Mouse (Mus musculus) hindbrain, embryonic 11.5 days (tissue): ENCODE results near the gene Fthl17b. TPM values are rescaled to one million over a fixed set of nuclear protein-coding genes. Genes with fewer than 3 reads are reported as not detected.
"Not testable (repeated sequence)": the region's sequence is repeated elsewhere in the genome, so short reads cannot be mapped to it uniquely, and the experiment has no call there.

Source experiments
- ATAC-seq: fragments of 200-750 bp; cut with Nextera tagmentation; 2 replicates; pipeline ENCODE4 v1.8.0; 2017; ENCODE audit warnings: mild to moderate bottlenecking, moderate TSS enrichment, moderate library complexity; ENCODE audit not compliant: low FRiP score
- DNase-seq: peaks from one replicate; pipeline ENCODE4 v3.0.0-alpha.2; 2015; ENCODE audit warnings: low spot score
- H3K27ac ChIP-seq: fragments of 300-500 bp; sonication (generic); 2 replicates; pipeline ENCODE4 v1.5.1; 2014; ENCODE audit warnings: mild to moderate bottlenecking, low read depth, low read length
- H3K27me3 ChIP-seq: fragments of 300-500 bp; sonication (generic); 2 replicates; pipeline ENCODE4 v1.6.1; 2014; ENCODE audit warnings: mild to moderate bottlenecking, low read length, moderate library complexity, mixed read lengths; ENCODE audit not compliant: control insufficient read depth, insufficient read depth
- H3K36me3 ChIP-seq: fragments of 300-500 bp; sonication (generic); 2 replicates; pipeline ENCODE4 v1.6.1; 2014; ENCODE audit warnings: mild to moderate bottlenecking, low read length, moderate library complexity, mixed read lengths; ENCODE audit not compliant: control insufficient read depth, insufficient read depth
- H3K4me1 ChIP-seq: fragments of 300-500 bp; sonication (generic); replicated peaks from 2 replicates; pipeline ENCODE4 v1.6.1; 2014; ENCODE audit warnings: low read length, mixed read lengths; ENCODE audit not compliant: control insufficient read depth, insufficient read depth
- H3K4me2 ChIP-seq: fragments of 300-500 bp; sonication (generic); replicated peaks from 2 replicates; pipeline ENCODE4 v1.6.1; 2014; ENCODE audit warnings: mild to moderate bottlenecking, low read depth, low read length
- H3K4me3 ChIP-seq: fragments of 300-500 bp; sonication (generic); 2 replicates; pipeline ENCODE4 v1.5.1; 2014; ENCODE audit warnings: low read depth, low read length
- H3K9ac ChIP-seq: fragments of 300-500 bp; sonication (generic); 2 replicates; pipeline ENCODE4 v1.6.1; 2014; ENCODE audit warnings: low read depth, low read length
- H3K9me3 ChIP-seq: fragments of 300-500 bp; sonication (generic); 2 replicates; pipeline ENCODE4 v1.6.1; 2016; ENCODE audit warnings: low read length; ENCODE audit not compliant: control insufficient read depth
- WGBS: fragments of 180-500 bp; shearing (Covaris S2); extraction: QIAGEN DNeasy Blood & Tissue Kit; methylation state at CpG from one replicate; pipeline ENCODE4 v1.1.7; 2014; 5-methylcytosine and 5-hydroxymethylcytosine counted together
- polyA plus RNA-seq: library from polyadenylated mRNA; unstranded; fragments of >200 nt; fragmentation: Nextera tagmentation; extraction: Ambion mirVana; gene quantifications from 2 replicates; pipeline ENCODE4 v1.2.1, GENCODE M21; 2014

Gene Fthl17b
- polyA plus RNA-seq: not detected in 2 replicates

GRCm38 (mm10) chrX:8962875-8963274, at the start of gene Fthl17b:
Gene Fthl17b (minus strand): TSS chrX:8962975.
- 88% methylated on average over 3 of the region's 11 CpGs for WGBS
- H3K36me3 ChIP-seq, H3K27me3 ChIP-seq, H3K27ac ChIP-seq, H3K4me1 ChIP-seq, H3K4me2 ChIP-seq, H3K4me3 ChIP-seq, DNase-seq, H3K9ac ChIP-seq, ATAC-seq, H3K9me3 ChIP-seq: not testable (repeated sequence)

- H3K4me3 ChIP-seq, H3K9me3 ChIP-seq, H3K4me2 ChIP-seq, H3K27me3 ChIP-seq, H3K9ac ChIP-seq, H3K27ac ChIP-seq, H3K36me3 ChIP-seq, H3K4me1 ChIP-seq, ATAC-seq, DNase-seq: not testable (repeated sequence)
- no CpG with 5 or more reads among the region's 9 CpGs for WGBS
These were observed 23.9 kb upstream of the Fthl17b start, which contains the start of gene Fthl17d for GRCm38 (mm10) chrX:8986655-8987054. Gene Fthl17d (minus strand): TSS chrX:8986755.

GRCm38 (mm10) chrX:8976459-8976858, 13.7 kb upstream of the Fthl17b start, which contains the start of gene Fthl17c:
Gene Fthl17c (minus strand): TSS chrX:8976559.
- ATAC-seq, H3K4me2 ChIP-seq, DNase-seq: not testable (repeated sequence)

GRCm38 (mm10) chrX:8964618-8965017, 1.8 kb upstream of the Fthl17b start:
- peak; percentile 1 for DNase-seq
- not testable (repeated sequence) for ATAC-seq, H3K9me3 ChIP-seq, H3K4me2 ChIP-seq, H3K4me3 ChIP-seq, H3K27me3 ChIP-seq, H3K36me3 ChIP-seq, H3K27ac ChIP-seq, H3K4me1 ChIP-seq, H3K9ac ChIP-seq
- 59% methylated on average over 4 of the region's 4 CpGs for WGBS

More at GRCm38 (mm10) chrX:8976459-8976858, 13.7 kb upstream of the Fthl17b start, which contains the start of gene Fthl17c:
- H3K9me3 ChIP-seq, H3K4me3 ChIP-seq, H3K27ac ChIP-seq, H3K9ac ChIP-seq, H3K36me3 ChIP-seq, H3K27me3 ChIP-seq, H3K4me1 ChIP-seq: not testable (repeated sequence)
- WGBS: no CpG with 5 or more reads among the region's 11 CpGs

GRCm38 (mm10) chrX:8948130-8948805, 14.5 kb downstream of the Fthl17b start:
- H3K27me3 ChIP-seq, H3K27ac ChIP-seq, H3K4me2 ChIP-seq, H3K9me3 ChIP-seq, H3K4me3 ChIP-seq, H3K4me1 ChIP-seq, H3K9ac ChIP-seq, H3K36me3 ChIP-seq: not testable (repeated sequence)
- peak; percentile 83 for DNase-seq
- WGBS: 26% methylated on average over 5 of the region's 7 CpGs
- peak; percentile 76; the same call in 1 of the 2 replicates for ATAC-seq

GRCm38 (mm10) chrX:8944041-8944440, 18.7 kb downstream of the Fthl17b start:
- Histone ChIP-seq H3K36me3 (no peaks in the 10 kb centered on the region), H3K27ac (no peak overlapping the region), H3K4me3 (no peak overlapping the region), H3K4me2 (no peak overlapping the region), H3K9me3 (no peaks in the 10 kb centered on the region), H3K27me3 (no peaks in the 10 kb centered on the region), H3K4me1 (no peaks in the 10 kb centered on the region), H3K9ac (no peak overlapping the region)
- ATAC-seq: no peak
- 83% methylated on average over 8 of the region's 8 CpGs for WGBS
- no peak for DNase-seq

- 40% methylated on average over 4 of the region's 4 CpGs for WGBS
- no peak overlapping the region for H3K4me2 ChIP-seq
- DNase-seq (no peak), ATAC-seq (no peak)
- no peaks in the 10 kb centered on the region for H3K4me1 ChIP-seq
- no peak overlapping the region for H3K4me3 ChIP-seq
- no peaks in the 10 kb centered on the region for H3K27me3 ChIP-seq
- no peaks in the 10 kb centered on the region for H3K9me3 ChIP-seq
- H3K36me3 ChIP-seq: no peaks in the 10 kb centered on the region
- no peak overlapping the region for H3K9ac ChIP-seq
- H3K27ac ChIP-seq: no peak overlapping the region
These were observed 35.5 kb downstream of the Fthl17b start for GRCm38 (mm10) chrX:8927308-8927707.

- no peak overlapping the region for H3K27ac ChIP-seq
- no peaks in the 10 kb centered on the region for H3K36me3 ChIP-seq
- DNase-seq: no peak
- no peak overlapping the region for H3K9ac ChIP-seq
- no peaks in the 10 kb centered on the region for H3K27me3 ChIP-seq
- 67% methylated on average over 9 of the region's 9 CpGs for WGBS
- no peak overlapping the region for H3K4me2 ChIP-seq
- no peak overlapping the region for H3K4me3 ChIP-seq
- no peak for ATAC-seq
- H3K4me1 ChIP-seq: no peaks in the 10 kb centered on the region
- no peaks in the 10 kb centered on the region for H3K9me3 ChIP-seq
These were observed 40.8 kb downstream of the Fthl17b start for GRCm38 (mm10) chrX:8921813-8922607.
